Mouse (Mus musculus) spleen, postnatal 0 days (tissue): Measurements from ENCODE around the gene Tmem117. TPM values are rescaled to one million over a fixed set of nuclear protein-coding genes. Genes with fewer than 3 reads are reported as not detected.

ENCODE experiments used
- polyA plus RNA-seq: library from polyadenylated mRNA; unstranded; fragments of >200 nt; fragmentation: Nextera tagmentation; extraction: Ambion mirVana; gene quantifications from 2 replicates; pipeline ENCODE4 v1.2.1, GENCODE M21; 2015

Tmem117 gene
- 0.55 and 0.58 TPM in 2 replicates for polyA plus RNA-seq

DNA sequence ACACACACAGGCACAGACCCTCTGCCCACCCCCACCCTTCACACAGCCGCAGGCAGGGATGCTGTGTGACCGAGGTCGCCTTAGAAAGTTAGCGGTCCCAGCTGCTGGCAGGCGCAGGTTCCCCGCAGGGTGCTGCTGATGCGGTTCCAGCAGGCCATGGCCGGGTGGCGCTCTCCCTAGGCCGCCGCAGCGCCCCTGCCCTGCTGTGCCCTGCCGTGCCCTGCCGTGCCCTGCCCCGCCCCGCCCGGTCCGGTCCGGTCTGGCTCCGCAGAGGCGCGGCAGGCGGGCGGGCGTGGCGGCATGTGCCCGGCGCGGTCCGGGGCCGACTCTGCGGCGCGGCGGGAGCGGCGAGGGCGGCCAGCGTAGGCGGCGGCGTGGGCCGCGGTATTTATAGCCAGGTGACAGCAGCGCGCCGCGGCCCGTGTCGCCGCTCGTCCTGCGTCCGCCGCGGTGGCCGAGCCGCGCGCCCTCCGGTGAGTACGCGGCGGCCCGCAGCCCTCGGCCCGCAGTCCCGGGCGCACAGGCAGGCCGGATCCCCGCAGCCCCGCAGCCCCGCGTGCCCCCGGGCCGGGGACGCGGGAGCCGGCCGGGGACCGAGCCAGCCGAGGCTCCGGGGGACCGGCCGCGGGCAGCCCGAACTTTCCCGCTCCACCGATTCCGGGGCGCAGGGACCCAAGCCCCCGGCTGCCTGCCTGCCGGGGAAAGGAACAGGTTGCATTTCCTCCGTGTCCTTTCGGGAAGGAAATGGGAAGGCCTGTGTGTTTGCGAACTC is at the start of gene Tmem117:
Tmem117 (plus strand) TSS at position 403 of the 772 bp plus-strand sequence.

DNA sequence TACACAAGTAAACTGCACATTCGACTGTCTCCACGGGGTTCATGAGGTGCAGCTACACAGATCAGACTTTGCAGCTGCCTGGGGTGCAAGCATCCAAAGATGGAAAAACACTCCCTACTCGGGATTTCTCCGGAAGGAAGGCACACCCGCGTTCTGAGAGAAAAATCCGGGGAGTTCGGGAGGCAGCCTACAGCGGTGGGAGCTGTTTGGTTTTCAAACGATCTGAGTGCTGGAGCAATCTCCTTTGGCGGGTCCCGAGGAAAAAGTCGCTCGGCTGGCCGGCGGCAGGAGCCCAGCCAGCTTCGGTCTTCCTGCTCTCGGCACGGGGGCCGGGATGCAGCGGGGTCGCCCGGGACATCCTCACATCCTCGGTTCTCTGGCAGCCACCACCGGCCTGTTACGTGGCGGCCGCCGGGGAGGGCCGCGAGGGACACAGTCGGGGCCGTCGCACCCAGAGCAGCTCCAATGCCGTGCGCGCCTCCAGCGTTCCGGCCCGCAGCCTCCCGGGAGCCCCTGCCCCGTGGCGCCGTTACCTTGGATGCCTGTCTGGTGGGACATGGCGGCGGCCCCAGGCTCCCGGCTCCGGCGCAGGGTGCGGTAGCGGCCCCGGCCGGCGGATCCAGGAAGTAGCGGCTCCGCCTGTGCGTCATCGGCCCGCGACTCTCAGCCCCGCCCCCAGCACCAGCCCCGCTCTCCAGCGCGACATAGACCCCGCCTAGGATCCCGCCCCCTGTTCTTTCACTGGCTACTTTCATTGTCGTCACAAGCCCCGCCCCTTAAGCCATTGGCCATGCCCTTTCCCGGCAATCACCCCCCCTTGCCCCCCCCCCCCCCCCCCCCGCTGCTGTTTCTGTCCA is 39.6 kb upstream of the Tmem117 start, which contains the start of gene Twf1:
Twf1 (minus strand) TSS at position 671 of the 857 bp plus-strand sequence.

Other genes with a start within 250 kb of the Tmem117 start
- gene Adamts20, start 163.8 kb upstream of the Tmem117 start, polyA plus RNA-seq: 0.23 and 0.31 TPM in 2 replicates
- 5.3 and 6.1 TPM in 2 replicates for gene Pus7l, start 85.7 kb upstream of the Tmem117 start, polyA plus RNA-seq
- gene Irak4, start 85.6 kb upstream of the Tmem117 start, polyA plus RNA-seq: 9.7 and 11.0 TPM in 2 replicates
- 28.4 and 34.6 TPM in 2 replicates for gene Twf1, start 39.3 kb upstream of the Tmem117 start, polyA plus RNA-seq